Mouse (Mus musculus) left cerebral cortex, adult 2 months (tissue): Measurements from ENCODE around the gene Inafm1. TPM values are rescaled to one million over a fixed set of nuclear protein-coding genes. Genes with fewer than 3 reads are reported as not detected.
"Not testable (repeated sequence)": the region's sequence is repeated elsewhere in the genome, so short reads cannot be mapped to it uniquely, and the experiment has no call there.

Experiments used
- DNase-seq, 2 experiments: peaks; one replicate each; pipeline ENCODE4 v3.0.0; 2021 to 2022; ENCODE audit warnings: low spot score in 2 of 2, mixed read lengths in 1 of 2; ENCODE audit errors: extremely low spot score in 1 of 2
- H3K27ac ChIP-seq: fragments of 200-600 bp; 2 replicates; pipeline ENCODE4 v1.8.1; 2022
- H3K4me3 ChIP-seq: fragments of 200-600 bp; 2 replicates; pipeline ENCODE4 v1.8.1; 2022
- CTCF ChIP-seq: fragments of 200-600 bp; IDR thresholded peaks from 2 replicates; pipeline ENCODE4 v1.8.1; 2022; ENCODE audit warnings: antibody characterized with exemption, mild to moderate bottlenecking, moderate library complexity
- intact Hi-C: fragments of 180-260 bp; cut with DNase I; formaldehyde crosslinking; loops from one replicate; pipeline ENCODE4 v1.15.1; 2025
- total RNA-seq, 2 experiments: library from RNA; stranded (reverse); gene quantifications; 2 replicates each; pipeline ENCODE4 v1.2.3; 2021

Inafm1 gene
- total RNA-seq, 2 experiments from 2014 or later = 36.7 to 41.3 TPM

GRCm38 (mm10) chr7:16257830-16258229 is 15.6 kb downstream of the Inafm1 start:
- DNase-seq = no peak
- intact Hi-C loops = no loop called here
- TF ChIP-seq CTCF = no peak
- Histone ChIP-seq H3K27ac (no peak overlapping the region), H3K4me3 (no peak overlapping the region)

GRCm38 (mm10) chr7:16255963-16256362 is 17.5 kb downstream of the Inafm1 start:
- intact Hi-C loops, H3K4me3 ChIP-seq, DNase-seq, H3K27ac ChIP-seq: not testable (repeated sequence)

GRCm38 (mm10) chr7:16254195-16254594 is 19.2 kb downstream of the Inafm1 start:
- DNase-seq = no peak
- no peak for TF ChIP-seq CTCF
- intact Hi-C loops = no loop called here
- Histone ChIP-seq H3K27ac (no peak overlapping the region), H3K4me3 (no peak overlapping the region)

- intact Hi-C loops = no loop called here
- TF ChIP-seq CTCF = no peak
- H3K27ac ChIP-seq = no peak overlapping the region
Measured at GRCm38 (mm10) chr7:16250687-16251086, 22.7 kb downstream of the Inafm1 start.

GRCm38 (mm10) chr7:16245958-16246357 is 27.5 kb downstream of the Inafm1 start:
- intact Hi-C loops = loop anchor here (10.0 kb wide), 1 partner anchor 161 kb away; no protein-coding TSS in a partner anchor
- no peak for TF ChIP-seq CTCF
- Histone ChIP-seq H3K27ac (no peak overlapping the region), H3K4me3 (no peak overlapping the region)
- no peak for DNase-seq

More at GRCm38 (mm10) chr7:16250687-16251086, 22.7 kb downstream of the Inafm1 start:
- H3K4me3 ChIP-seq = no peak overlapping the region
- DNase-seq = no peak

DNA sequence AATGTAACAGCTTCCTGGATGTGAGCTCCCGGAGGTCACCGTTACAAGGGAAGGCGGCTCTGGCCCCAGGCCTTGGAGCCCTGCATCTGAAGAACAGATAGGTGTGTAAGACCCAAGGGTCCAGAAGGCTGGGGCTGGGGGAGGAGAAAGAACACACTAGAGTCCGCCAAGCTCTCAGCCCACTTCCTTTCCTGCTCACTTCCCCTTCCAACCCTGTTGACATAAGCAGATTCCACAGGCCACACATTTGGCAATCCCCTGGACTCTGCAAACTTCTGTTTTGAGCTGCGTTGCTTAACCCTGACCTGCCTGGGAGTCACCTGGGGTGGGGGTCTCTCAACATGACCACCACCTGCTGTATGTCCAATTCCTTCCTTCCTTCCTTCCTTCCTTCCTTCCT is 29.4 kb downstream of the Inafm1 start, which contains the start of gene C5ar2:
TSS of gene C5ar2 (minus strand) at position 88 of the 400 bp plus-strand sequence.
- TF ChIP-seq CTCF = no peak
- DNase-seq = no peak
- intact Hi-C loops = loop anchor here (10.0 kb wide), 1 partner anchor 159 kb away; no protein-coding TSS in a partner anchor
- Histone ChIP-seq H3K4me3 (no peak within 1 kb of the TSS), H3K27ac (peak within 1 kb of the TSS; percentile 32; the same call in 1 of the 2 replicates)

DNA sequence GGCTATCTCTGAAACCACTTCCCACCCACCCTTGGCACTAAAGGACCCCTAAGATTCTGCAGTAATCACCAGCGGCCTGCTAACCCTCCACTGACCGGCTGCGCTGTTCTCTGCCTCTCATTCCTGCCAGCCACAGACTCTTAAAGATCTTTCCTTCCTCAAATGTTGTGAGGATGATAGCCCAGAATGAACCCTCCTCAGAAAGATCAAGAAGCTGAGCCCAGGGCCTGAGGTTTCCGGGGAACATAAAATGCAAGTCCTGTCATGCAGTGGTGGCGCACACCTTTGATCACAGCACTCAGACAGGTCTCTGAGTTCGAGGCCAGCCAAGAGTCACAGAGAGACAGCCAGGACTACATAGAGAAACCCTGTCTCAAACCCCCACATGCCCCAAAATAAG is 31.2 kb downstream of the Inafm1 start:
- Histone ChIP-seq H3K4me3 (no peak overlapping the region), H3K27ac (no peak overlapping the region)
- TF ChIP-seq CTCF = no peak
- intact Hi-C loops = loop anchor here (10.0 kb wide), 1 partner anchor 157 kb away; no protein-coding TSS in a partner anchor
- DNase-seq = no peak

DNA sequence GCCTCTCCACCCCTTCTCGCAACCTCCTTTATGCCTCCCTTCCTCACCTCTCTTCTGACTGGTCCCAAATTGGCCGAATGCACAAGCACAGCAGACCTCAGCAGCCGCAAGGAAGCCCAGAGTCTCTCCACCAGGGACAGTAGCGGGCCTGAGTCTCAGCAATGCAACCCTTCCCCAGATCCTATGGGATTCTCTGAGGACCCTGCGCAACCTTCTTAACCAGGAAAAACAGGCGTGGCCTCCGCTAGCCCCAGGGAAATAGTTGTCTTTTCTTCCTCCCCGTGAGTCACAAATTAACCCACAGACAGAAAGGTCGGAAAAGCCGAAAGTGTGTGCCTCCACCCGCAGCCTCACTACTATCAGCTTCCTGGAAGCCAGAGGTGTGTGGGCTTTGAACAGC is 31.6 kb downstream of the Inafm1 start:
- no peak overlapping the region for H3K4me3 ChIP-seq
- intact Hi-C loops = loop anchor here (10.0 kb wide), 1 partner anchor 157 kb away; no protein-coding TSS in a partner anchor
- H3K27ac ChIP-seq = no peak overlapping the region
- no peak; the same call in 1 of the 2 replicates for TF ChIP-seq CTCF
- DNase-seq = no peak

GRCm38 (mm10) chr7:16240978-16241303 is 32.5 kb downstream of the Inafm1 start:
- no peak for TF ChIP-seq CTCF
- H3K27ac ChIP-seq = no peak overlapping the region
- no peak for DNase-seq
- H3K4me3 ChIP-seq = no peak overlapping the region
- intact Hi-C loops = loop anchor here (10.0 kb wide), 1 partner anchor 156 kb away; no protein-coding TSS in a partner anchor

DNA sequence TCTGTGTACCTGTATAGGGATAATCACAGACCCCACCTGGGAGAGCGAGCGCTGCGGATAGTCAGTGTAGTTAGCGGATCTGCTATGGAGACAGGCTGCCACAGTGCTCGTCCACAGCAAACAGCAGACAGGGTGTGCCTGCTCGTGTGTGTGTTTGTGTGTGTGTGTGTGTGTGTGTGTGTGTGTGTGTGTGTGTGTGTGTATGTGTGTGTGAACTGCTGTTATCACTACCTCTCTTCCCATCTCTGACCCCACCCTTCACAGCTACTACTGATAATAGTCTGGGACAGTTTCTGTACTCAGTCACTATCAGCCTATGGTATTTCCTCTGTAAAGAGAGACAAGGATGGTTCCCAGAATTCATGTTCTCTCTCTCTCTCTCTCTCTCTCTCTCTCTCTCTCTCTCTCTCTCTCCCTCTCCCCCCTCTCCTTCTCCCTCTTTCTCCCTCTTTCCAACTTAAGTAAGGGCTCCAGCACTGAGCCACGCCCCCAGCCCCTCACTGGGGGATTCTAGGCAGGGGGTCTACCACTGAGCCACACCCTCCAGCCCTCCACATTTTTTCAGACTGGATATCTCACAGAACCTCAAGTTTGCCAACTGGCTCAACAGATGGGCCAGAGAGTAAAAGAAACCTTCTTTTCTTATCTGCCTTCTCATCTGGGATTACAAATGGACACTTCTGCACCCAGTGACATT is 33.0 kb downstream of the Inafm1 start:
- Histone ChIP-seq H3K27ac (no peak overlapping the region), H3K4me3 (no peak overlapping the region)
- no peak for DNase-seq
- intact Hi-C loops = loop anchor here (10.0 kb wide), 1 partner anchor 156 kb away; no protein-coding TSS in a partner anchor
- TF ChIP-seq CTCF = no peak

DNA sequence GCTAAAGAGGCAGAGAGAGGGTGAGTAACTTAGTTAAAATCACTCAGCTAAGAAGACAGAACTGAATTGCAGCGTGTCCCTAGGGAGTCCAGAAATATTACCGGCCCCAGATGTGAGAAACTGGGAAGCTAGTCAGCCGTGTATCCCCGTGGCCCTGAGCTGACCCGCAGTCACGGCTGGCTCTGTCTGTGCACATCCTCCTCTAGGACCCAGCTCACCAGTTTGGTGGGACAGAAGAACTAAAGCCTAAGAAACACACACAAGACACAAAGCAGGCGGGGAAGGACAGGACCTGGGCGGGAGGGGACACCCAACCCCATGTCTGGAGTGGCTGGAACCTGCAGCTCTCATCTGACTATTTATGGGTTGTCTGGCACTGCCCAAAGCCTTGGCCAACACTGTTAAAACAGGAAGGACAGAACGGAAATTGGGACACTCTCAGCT is 33.8 kb downstream of the Inafm1 start:
- DNase-seq = no peak
- intact Hi-C loops = no loop called here
- no peak overlapping the region for H3K27ac ChIP-seq
- no peak overlapping the region for H3K4me3 ChIP-seq
- no peak for TF ChIP-seq CTCF

DNA sequence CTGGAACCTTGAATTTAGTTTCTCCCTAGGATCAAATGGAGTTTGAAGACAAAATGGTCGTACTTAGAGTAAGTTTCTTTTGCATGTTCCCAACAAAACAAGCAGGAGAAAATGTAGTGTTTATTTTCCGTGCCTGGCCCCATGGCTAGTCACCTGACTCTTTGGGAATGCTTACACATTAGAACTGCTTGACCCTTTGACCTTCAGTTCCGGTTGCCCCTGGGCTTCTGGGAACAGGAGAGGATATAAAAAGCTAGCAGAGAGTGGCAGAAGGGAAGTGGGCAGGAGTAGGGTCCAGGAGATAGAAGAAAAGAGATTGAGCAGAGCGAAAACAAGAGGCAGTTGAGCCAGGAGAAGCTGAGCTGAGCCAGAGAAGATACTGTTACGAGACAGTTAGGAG is 43.5 kb downstream of the Inafm1 start:
- H3K27ac ChIP-seq = no peak overlapping the region
- no peak for TF ChIP-seq CTCF
- intact Hi-C loops = no loop called here
- no peak for DNase-seq
- no peak overlapping the region for H3K4me3 ChIP-seq

Other genes with a start within 250 kb of the Inafm1 start
- 10 to 100 TPM; 14.5 to 15.4 TPM for gene Bicra, start 225.7 kb downstream of the Inafm1 start, total RNA-seq
- under 1 TPM; 0.77 to 0.97 TPM for gene Zfp541, start 211.8 kb downstream of the Inafm1 start, total RNA-seq
- 100 to 1,000 TPM; 269 to 280 TPM for gene Napa, start 175.2 kb downstream of the Inafm1 start, total RNA-seq
- 10 to 100 TPM; 42.9 to 46.3 TPM for gene Kptn, start 153.7 kb downstream of the Inafm1 start, total RNA-seq
- gene Slc8a2, start 143.8 kb downstream of the Inafm1 start, total RNA-seq = 100 to 1,000 TPM; 226 TPM
- gene Meis3, start 98.5 kb downstream of the Inafm1 start, total RNA-seq = 10 to 100 TPM; 39.8 to 42.6 TPM
- 10 to 100 TPM; 12.7 to 12.8 TPM for gene Dhx34, start 51.6 kb downstream of the Inafm1 start, total RNA-seq
- under 1 TPM; 0.42 to 0.54 TPM for gene C5ar2, start 29.5 kb downstream of the Inafm1 start, total RNA-seq
- gene C5ar1, start 14.1 kb downstream of the Inafm1 start, total RNA-seq = 1 to 10 TPM; 1.3 to 1.7 TPM
- gene Ccdc9, start 13.2 kb upstream of the Inafm1 start, total RNA-seq = 10 to 100 TPM; 94.3 to 95.1 TPM
- 1 to 10 TPM; 9.1 to 9.7 TPM for gene Bbc3, start 34.8 kb upstream of the Inafm1 start, total RNA-seq
- gene Sae1, start 114.2 kb upstream of the Inafm1 start, total RNA-seq = 100 to 1,000 TPM; 100 to 105 TPM
- gene Zc3h4, start 127.3 kb upstream of the Inafm1 start, total RNA-seq = 10 to 100 TPM; 58.3 to 58.7 TPM
- gene Tmem160, start 179.2 kb upstream of the Inafm1 start, total RNA-seq = 10 to 100 TPM; 68.0 to 69.0 TPM
- 10 to 100 TPM; 10.2 to 11.5 TPM for gene Npas1, start 204.1 kb upstream of the Inafm1 start, total RNA-seq